Mouse (Mus musculus) kidney, embryonic 14.5 days (tissue): ENCODE results near the gene Cfap99. TPM values are rescaled to one million over a fixed set of nuclear protein-coding genes. Genes with fewer than 3 reads are reported as not detected.

Source experiments
- ATAC-seq: fragments of 200-750 bp; cut with Nextera tagmentation; 2 replicates; pipeline ENCODE4 v1.8.0; 2017; ENCODE audit warnings: moderate number of reproducible peaks, mild to moderate bottlenecking, moderate TSS enrichment, moderate library complexity; ENCODE audit not compliant: low FRiP score, low TSS enrichment
- H3K27ac ChIP-seq: fragments of 300-500 bp; sonication (generic); 2 replicates; pipeline ENCODE4 v1.5.1; 2014; ENCODE audit warnings: low read depth, mild to moderate bottlenecking, low read length, moderate library complexity, mixed read lengths
- H3K27me3 ChIP-seq: fragments of 300-500 bp; sonication (generic); 2 replicates; pipeline ENCODE4 v1.6.1; 2014; ENCODE audit warnings: mild to moderate bottlenecking, low read length; ENCODE audit not compliant: control insufficient read depth, insufficient read depth
- H3K36me3 ChIP-seq: fragments of 300-500 bp; sonication (generic); 2 replicates; pipeline ENCODE4 v1.6.1; 2014; ENCODE audit warnings: low read length, mixed read lengths; ENCODE audit not compliant: control insufficient read depth, insufficient read depth
- H3K4me1 ChIP-seq: fragments of 300-500 bp; sonication (generic); 2 replicates; pipeline ENCODE4 v1.6.1; 2014; ENCODE audit warnings: low read length, mixed read lengths; ENCODE audit not compliant: control insufficient read depth, insufficient read depth
- H3K4me2 ChIP-seq: fragments of 300-500 bp; sonication (generic); replicated peaks from 2 replicates; pipeline ENCODE4 v1.6.1; 2014; ENCODE audit warnings: low read depth, mild to moderate bottlenecking, low read length
- H3K4me3 ChIP-seq: fragments of 300-500 bp; sonication (generic); 2 replicates; pipeline ENCODE4 v1.5.1; 2014; ENCODE audit warnings: mild to moderate bottlenecking, low read length
- H3K9ac ChIP-seq: fragments of 300-500 bp; sonication (generic); 2 replicates; pipeline ENCODE4 v1.6.1; 2014; ENCODE audit warnings: low read depth, mild to moderate bottlenecking, low read length, moderate library complexity
- H3K9me3 ChIP-seq: fragments of 300-500 bp; sonication (generic); 2 replicates; pipeline ENCODE4 v1.6.1; 2016; ENCODE audit warnings: low read length; ENCODE audit not compliant: control insufficient read depth
- WGBS: fragments of 180-500 bp; shearing (Covaris S2); extraction: QIAGEN DNeasy Blood & Tissue Kit; methylation state at CpG from one replicate; pipeline ENCODE4 v1.1.7; 2014; 5-methylcytosine and 5-hydroxymethylcytosine counted together
- polyA plus RNA-seq: library from polyadenylated mRNA; unstranded; fragments of >200 nt; fragmentation: Nextera tagmentation; extraction: Ambion mirVana; gene quantifications from 2 replicates; pipeline ENCODE4 v1.2.1, GENCODE M21; 2014

The Cfap99 gene
- polyA plus RNA-seq, 1 experiment from 2014 or later: not detected

DNA sequence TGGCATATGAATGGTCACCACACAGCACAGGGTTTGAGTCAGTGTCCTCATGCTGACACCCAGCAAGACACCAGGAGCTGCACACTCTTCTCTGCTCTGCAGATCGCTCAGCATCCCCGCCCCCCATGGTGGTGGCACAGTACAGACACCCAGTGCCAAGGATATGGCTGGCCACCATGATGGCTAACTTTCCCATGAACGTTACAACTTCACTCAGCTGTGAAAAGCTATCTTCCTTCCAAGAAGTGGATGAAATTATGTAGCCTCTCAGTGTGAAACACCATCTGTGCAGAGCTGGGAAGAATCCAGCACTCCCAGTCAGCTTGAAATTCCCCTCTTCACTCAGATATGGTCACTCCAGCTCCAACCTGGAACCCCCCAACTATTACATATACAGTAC, 14.1 kb upstream of the Cfap99 start:
- Histone ChIP-seq H3K9ac (no peak overlapping the region), H3K4me3 (no peak overlapping the region), H3K4me1 (no peaks in the 10 kb centered on the region), H3K4me2 (no peak overlapping the region), H3K36me3 (no peaks in the 10 kb centered on the region), H3K27ac (no peak overlapping the region), H3K27me3 (no peaks in the 10 kb centered on the region), H3K9me3 (no peaks in the 10 kb centered on the region)
- ATAC-seq: no peak
- 88% methylated on average over 3 of the region's 3 CpGs for WGBS

DNA sequence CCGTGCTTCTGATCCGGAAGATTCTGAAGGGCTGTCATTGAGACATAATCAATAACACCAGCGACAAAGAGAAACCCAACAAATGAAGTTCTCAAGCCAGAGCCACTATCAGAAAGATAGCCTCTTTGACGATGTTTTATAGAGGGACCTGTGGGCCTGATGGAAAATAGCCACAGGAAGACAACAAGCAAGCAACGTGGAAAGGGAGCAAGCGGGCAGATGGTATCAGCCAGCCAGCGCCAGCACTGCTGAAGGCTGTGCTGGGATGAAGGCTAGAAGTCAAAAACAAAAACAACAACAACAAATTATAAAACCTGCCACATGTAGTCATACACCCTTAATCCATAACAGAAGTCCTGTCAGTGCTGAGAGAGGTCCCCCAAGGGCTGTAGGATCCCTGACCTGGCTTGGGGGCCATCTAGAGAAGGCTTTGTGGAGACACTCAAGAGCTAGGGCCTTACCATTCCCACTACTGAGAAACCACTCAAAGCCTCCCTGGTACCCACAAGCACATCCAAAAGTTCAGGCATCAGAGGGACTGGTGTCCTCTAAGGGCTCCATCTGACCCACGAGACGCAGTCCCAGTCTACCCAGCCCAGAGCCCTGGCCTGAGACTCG, 13.6 kb upstream of the Cfap99 start:
- ATAC-seq: no peak
- Histone ChIP-seq H3K9me3 (no peaks in the 10 kb centered on the region), H3K4me1 (no peaks in the 10 kb centered on the region), H3K36me3 (no peaks in the 10 kb centered on the region), H3K4me3 (no peak overlapping the region), H3K9ac (no peak overlapping the region), H3K4me2 (no peak overlapping the region), H3K27ac (no peak overlapping the region), H3K27me3 (no peaks in the 10 kb centered on the region)
- WGBS: 88% methylated on average over 10 of the region's 10 CpGs

DNA sequence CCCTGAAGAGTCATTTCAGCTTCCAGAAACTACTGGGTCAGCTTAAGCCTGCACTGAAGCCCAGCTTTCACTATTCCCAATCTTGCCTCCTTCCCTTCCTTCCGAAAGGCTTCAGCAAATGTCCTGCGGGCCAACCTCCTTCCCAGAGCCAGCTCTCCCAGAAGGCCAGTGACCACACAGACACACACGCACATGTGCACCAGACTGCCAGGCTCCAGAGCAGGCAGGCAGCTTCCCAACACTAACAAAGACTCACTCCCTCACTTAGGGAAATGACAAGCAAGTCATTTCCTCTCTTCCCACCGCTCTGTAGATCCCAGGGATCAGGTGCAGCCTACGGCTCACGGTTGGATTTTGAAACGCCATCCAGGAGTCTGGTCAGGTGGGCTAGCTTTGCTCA, 12.2 kb upstream of the Cfap99 start:
- H3K9ac ChIP-seq: no peak overlapping the region
- no peak for ATAC-seq
- no peaks in the 10 kb centered on the region for H3K9me3 ChIP-seq
- no peaks in the 10 kb centered on the region for H3K4me1 ChIP-seq
- H3K27me3 ChIP-seq: no peaks in the 10 kb centered on the region
- H3K4me2 ChIP-seq: no peak overlapping the region
- no peaks in the 10 kb centered on the region for H3K36me3 ChIP-seq
- H3K27ac ChIP-seq: no peak overlapping the region
- H3K4me3 ChIP-seq: no peak overlapping the region
- WGBS: 82% methylated on average over 7 of the region's 7 CpGs

DNA sequence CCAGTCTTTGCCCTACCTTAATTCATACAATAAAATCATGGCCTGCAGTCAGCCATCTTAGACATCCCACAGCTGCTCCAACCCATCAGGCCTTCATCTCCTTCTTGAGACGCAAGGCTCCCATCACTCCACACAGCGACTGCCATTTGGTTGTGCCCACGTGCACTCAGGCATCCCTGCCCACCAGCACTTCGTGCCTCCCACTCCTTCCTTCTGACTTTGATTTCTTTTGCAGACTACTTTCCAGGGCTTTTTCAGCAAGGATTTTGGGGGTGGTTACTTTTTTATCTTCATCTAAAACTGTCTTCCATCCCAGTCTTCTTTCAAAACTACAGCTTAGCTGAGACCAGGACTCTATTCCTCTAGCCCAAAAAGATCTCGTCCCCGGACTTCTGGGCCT, 11.7 kb upstream of the Cfap99 start:
- no peak for ATAC-seq
- Histone ChIP-seq H3K4me3 (no peak overlapping the region), H3K4me2 (no peak overlapping the region), H3K27me3 (no peaks in the 10 kb centered on the region), H3K4me1 (no peaks in the 10 kb centered on the region), H3K36me3 (no peaks in the 10 kb centered on the region), H3K27ac (no peak overlapping the region), H3K9me3 (no peaks in the 10 kb centered on the region), H3K9ac (no peak overlapping the region)
- 61% methylated on average over 6 of the region's 6 CpGs for WGBS

DNA sequence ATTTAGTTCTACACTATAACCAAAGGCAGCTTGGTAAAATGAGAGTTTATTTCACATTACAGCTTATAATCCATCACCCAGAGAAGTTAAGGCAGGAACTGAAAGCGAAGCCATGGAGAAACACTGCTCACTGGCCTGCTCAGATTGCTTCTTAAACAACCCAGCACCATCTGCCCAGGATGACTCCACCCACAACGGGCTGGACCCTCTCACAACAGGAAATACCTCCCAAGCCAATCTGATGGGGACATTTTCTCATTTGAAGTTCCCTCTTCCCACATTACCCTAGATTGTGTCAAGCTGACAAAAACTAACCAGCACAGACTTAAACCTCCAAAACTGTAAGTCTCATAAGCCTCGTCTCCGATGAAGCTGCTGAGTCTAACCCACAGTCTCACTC, 10.3 kb upstream of the Cfap99 start:
- Histone ChIP-seq H3K4me3 (no peak overlapping the region), H3K4me1 (no peaks in the 10 kb centered on the region), H3K4me2 (no peak overlapping the region), H3K36me3 (no peaks in the 10 kb centered on the region), H3K27me3 (no peaks in the 10 kb centered on the region), H3K27ac (no peak overlapping the region), H3K9me3 (no peaks in the 10 kb centered on the region), H3K9ac (no peak overlapping the region)
- WGBS: 65% methylated on average over 4 of the region's 4 CpGs
- no peak for ATAC-seq

DNA sequence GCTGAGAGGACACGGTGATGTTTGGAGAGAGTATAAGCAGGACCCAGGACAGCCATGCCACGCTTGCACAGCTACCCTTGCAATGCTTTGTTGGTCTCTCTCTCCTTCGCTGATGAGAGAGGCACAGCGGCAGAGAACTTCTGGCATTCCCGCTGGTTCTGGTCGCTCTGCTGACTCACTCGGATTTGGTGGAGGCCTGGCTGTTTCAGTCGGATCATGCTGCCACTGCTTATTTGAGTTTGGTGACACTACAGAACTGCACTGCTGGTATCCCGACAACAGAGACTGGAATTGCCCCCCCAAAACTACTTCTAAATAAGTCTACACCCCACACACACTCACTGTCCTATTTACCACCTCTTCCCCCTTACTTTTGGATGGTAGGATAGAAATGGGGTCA, 9.2 kb upstream of the Cfap99 start:
- WGBS: 88% methylated on average over 9 of the region's 9 CpGs
- no peak overlapping the region for H3K4me2 ChIP-seq
- ATAC-seq: no peak
- no peak overlapping the region for H3K9ac ChIP-seq
- no peak overlapping the region for H3K27ac ChIP-seq
- H3K36me3 ChIP-seq: no peaks in the 10 kb centered on the region
- no peaks in the 10 kb centered on the region for H3K4me1 ChIP-seq
- H3K9me3 ChIP-seq: no peaks in the 10 kb centered on the region
- H3K27me3 ChIP-seq: peaks cover under 1% of the 10 kb centered on the region; the same call in 1 of the 2 replicates
- H3K4me3 ChIP-seq: no peak overlapping the region

DNA sequence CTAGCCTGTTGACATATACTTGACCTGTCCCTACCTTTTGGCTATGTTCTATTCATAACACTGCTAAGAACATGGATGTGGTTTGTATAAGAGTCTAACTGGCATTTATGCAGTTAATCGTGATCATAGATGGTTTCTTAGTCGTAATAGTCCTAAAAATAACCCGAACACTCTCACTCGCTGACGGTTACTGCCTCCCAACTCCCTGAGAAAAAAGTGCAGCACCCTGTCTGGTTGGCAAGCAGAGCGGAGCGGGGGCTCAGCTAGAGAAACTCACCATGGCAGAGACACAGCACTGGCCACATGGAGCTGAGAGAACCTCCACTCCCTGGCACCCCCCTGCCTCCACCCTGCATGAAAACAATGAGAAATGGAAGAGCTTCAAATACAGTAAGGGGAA, 7.4 kb upstream of the Cfap99 start:
- Histone ChIP-seq H3K4me3 (no peak overlapping the region), H3K9ac (no peak overlapping the region), H3K27me3 (peaks cover 13% of the 10 kb centered on the region; the same call in 1 of the 2 replicates), H3K9me3 (no peaks in the 10 kb centered on the region), H3K27ac (no peak overlapping the region), H3K4me1 (no peaks in the 10 kb centered on the region), H3K36me3 (no peaks in the 10 kb centered on the region), H3K4me2 (no peak overlapping the region)
- 71% methylated on average over 7 of the region's 7 CpGs for WGBS
- ATAC-seq: no peak

DNA sequence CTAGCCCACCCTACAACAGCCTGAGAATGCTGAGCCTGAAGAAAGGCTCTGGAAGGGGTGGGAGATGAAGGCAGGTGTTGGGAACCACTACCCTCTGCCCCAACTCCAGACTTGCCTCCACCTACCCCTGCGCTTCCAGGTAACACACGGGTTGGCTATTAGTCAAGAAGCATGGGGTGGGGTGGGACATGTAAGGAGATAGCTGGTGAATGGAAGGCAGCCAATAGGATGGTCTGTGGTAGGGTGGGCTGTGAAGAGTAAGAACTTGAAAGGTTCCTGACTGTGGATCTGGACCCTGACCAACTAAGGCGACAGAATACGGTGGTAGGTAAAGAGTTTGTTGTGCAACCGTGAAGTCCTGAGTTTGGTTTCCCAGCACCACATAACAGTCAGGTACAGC, 5.0 kb upstream of the Cfap99 start:
- Histone ChIP-seq H3K27ac (no peak overlapping the region), H3K27me3 (peaks cover 35% of the 10 kb centered on the region)
- WGBS: 87% methylated on average over 5 of the region's 5 CpGs

DNA sequence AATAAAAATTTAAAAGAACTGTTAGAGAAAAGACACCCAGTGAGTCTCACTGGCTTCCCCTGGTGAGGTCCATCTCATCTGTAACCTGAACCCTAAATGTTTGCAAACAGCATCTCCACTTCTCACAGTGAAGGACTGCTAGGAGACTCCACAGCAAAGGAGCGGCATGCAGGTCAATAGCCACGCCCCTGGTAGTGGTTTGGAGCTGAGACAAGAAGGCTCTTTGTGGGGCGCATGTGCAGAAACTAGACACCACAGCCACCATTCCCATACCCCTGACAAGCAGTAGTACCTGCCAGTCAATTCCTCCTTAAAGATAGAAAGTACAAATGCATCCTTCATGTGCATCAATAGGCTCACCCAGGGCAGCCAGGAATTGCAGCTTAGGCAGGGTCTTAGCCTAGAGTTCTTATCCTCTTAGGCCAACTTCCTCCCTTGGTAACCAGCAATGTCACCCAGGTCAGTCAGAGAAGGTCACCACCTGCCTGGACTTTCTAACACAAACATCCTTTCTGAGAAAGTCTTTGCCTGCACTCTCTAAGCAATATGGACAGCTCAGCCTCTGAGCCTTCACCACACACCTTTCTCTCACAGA, 4.1 kb upstream of the Cfap99 start:
- ATAC-seq: no peak
- Histone ChIP-seq H3K4me1 (peaks cover 14% of the 10 kb centered on the region; the same call in 1 of the 2 replicates), H3K9me3 (no peaks in the 10 kb centered on the region), H3K9ac (no peak overlapping the region), H3K4me2 (no peak overlapping the region), H3K27ac (no peak overlapping the region), H3K27me3 (peaks cover 43% of the 10 kb centered on the region), H3K36me3 (no peaks in the 10 kb centered on the region), H3K4me3 (no peak overlapping the region)
- 37% methylated on average over 3 of the region's 3 CpGs for WGBS

More for the DNA sequence above, 5.0 kb upstream of the Cfap99 start:
- Histone ChIP-seq H3K4me2 (no peak overlapping the region), H3K9ac (no peak overlapping the region), H3K36me3 (no peaks in the 10 kb centered on the region), H3K9me3 (no peaks in the 10 kb centered on the region), H3K4me1 (peaks cover 14% of the 10 kb centered on the region; the same call in 1 of the 2 replicates), H3K4me3 (no peak overlapping the region)
- no peak for ATAC-seq
